Mouse (Mus musculus): ENCODE results near the gene Obox6. TPM values are rescaled to one million over a fixed set of nuclear protein-coding genes. Genes with fewer than 3 reads are reported as not detected.

The Obox6 gene
- total RNA-seq (2021) = not detected

GRCm38 (mm10) chr7:15839578-15839977, at the start of gene Obox6:
Gene Obox6 (minus strand): TSS chr7:15839678.
- DNase-seq (ENCODE audit: extremely low spot score in 1 of 2, low spot score in 1 of 2) = no peak

- DNase-seq (ENCODE audit: extremely low spot score in 1 of 2, low spot score in 1 of 2) = no peak
Measured at GRCm38 (mm10) chr7:15884127-15884526, 44.6 kb upstream of the Obox6 start.

- DNase-seq (ENCODE audit: extremely low spot score in 1 of 2, low spot score in 1 of 2) = no peak
Measured at GRCm38 (mm10) chr7:15882317-15882716, 42.8 kb upstream of the Obox6 start, which contains the start of gene Crxos. Gene Crxos (plus strand): TSS chr7:15882617.

GRCm38 (mm10) chr7:15881831-15882230, 42.4 kb upstream of the Obox6 start:
- no peak for DNase-seq (ENCODE audit: extremely low spot score in 1 of 2, low spot score in 1 of 2)

- no peak for DNase-seq (ENCODE audit: extremely low spot score in 1 of 2, low spot score in 1 of 2)
Measured at GRCm38 (mm10) chr7:15881388-15881787, 41.9 kb upstream of the Obox6 start.

- no peak for DNase-seq (ENCODE audit: extremely low spot score in 1 of 2, low spot score in 1 of 2)
Measured at GRCm38 (mm10) chr7:15879756-15880155, 40.3 kb upstream of the Obox6 start, which contains the start of gene Crx. Gene Crx (minus strand): TSS chr7:15879968.

GRCm38 (mm10) chr7:15864104-15864503, 24.6 kb upstream of the Obox6 start:
- no peak for DNase-seq (ENCODE audit: extremely low spot score in 1 of 2, low spot score in 1 of 2)

- DNase-seq (ENCODE audit: extremely low spot score in 1 of 2, low spot score in 1 of 2) = peak in 1 of 2 experiments; percentile 3
Measured at GRCm38 (mm10) chr7:15859657-15860056, 20.2 kb upstream of the Obox6 start.

Other genes with a start within 250 kb of the Obox6 start
- not detected for gene Obox3, start 199.8 kb downstream of the Obox6 start, total RNA-seq (2021)
- not detected for gene Obox5, start 89.5 kb downstream of the Obox6 start, total RNA-seq (2021)
- not detected for gene Crx, start 40.3 kb upstream of the Obox6 start, total RNA-seq (2021)
- gene Crxos, start 42.9 kb upstream of the Obox6 start, total RNA-seq (2021) = not detected
- gene Selenow, start 82.7 kb upstream of the Obox6 start, total RNA-seq (2021) = 1,000 to 10,000 TPM; 1,670 to 1,760 TPM
- gene Nop53, start 106.4 kb upstream of the Obox6 start, total RNA-seq (2021) = 100 to 1,000 TPM; 118 to 133 TPM
- 1 to 10 TPM; 4.5 to 5.5 TPM for gene Ehd2, start 127.9 kb upstream of the Obox6 start, total RNA-seq (2021)
- gene Bicra, start 208.2 kb upstream of the Obox6 start, total RNA-seq (2021) = 10 to 100 TPM; 15.9 to 23.2 TPM
- under 1 TPM; 0.44 to 0.66 TPM for gene Zfp541, start 222.1 kb upstream of the Obox6 start, total RNA-seq (2021)